Mouse (Mus musculus) liver, embryonic 15.5 days (tissue): ENCODE data around the gene Slc22a26. TPM values are rescaled to one million over a fixed set of nuclear protein-coding genes. Genes with fewer than 3 reads are reported as not detected.
"Not testable (repeated sequence)": the region's sequence is repeated elsewhere in the genome, so short reads cannot be mapped to it uniquely, and the experiment has no call there.

Source experiments
- ATAC-seq: fragments of 200-750 bp; cut with Nextera tagmentation; 2 replicates; pipeline ENCODE4 v1.8.0; 2017; ENCODE audit warnings: moderate number of reproducible peaks, mild to moderate bottlenecking, moderate library complexity; ENCODE audit not compliant: insufficient read depth
- H3K27ac ChIP-seq: fragments of 300-500 bp; sonication (generic); replicated peaks from 2 replicates; pipeline ENCODE4 v1.5.1; 2015; ENCODE audit warnings: mild to moderate bottlenecking, inconsistent platforms
- H3K27me3 ChIP-seq: fragments of 300-500 bp; sonication (generic); 2 replicates; pipeline ENCODE4 v1.6.1; 2015; ENCODE audit warnings: mild to moderate bottlenecking, inconsistent platforms
- H3K36me3 ChIP-seq: fragments of 300-500 bp; sonication (generic); replicated peaks from 2 replicates; pipeline ENCODE4 v1.6.1; 2015; ENCODE audit warnings: moderate library complexity, mild to moderate bottlenecking, inconsistent platforms
- H3K4me1 ChIP-seq: fragments of 300-500 bp; sonication (generic); replicated peaks from 2 replicates; pipeline ENCODE4 v1.6.1; 2015; ENCODE audit warnings: inconsistent platforms
- H3K4me2 ChIP-seq: fragments of 300-500 bp; sonication (generic); 2 replicates; pipeline ENCODE4 v1.6.1; 2015; ENCODE audit warnings: moderate library complexity, mild to moderate bottlenecking, inconsistent platforms
- H3K4me3 ChIP-seq: fragments of 300-500 bp; sonication (generic); replicated peaks from 2 replicates; pipeline ENCODE4 v1.5.1; 2015; ENCODE audit warnings: mild to moderate bottlenecking, inconsistent platforms
- H3K9ac ChIP-seq: fragments of 300-500 bp; sonication (generic); 2 replicates; pipeline ENCODE4 v1.6.1; 2015; ENCODE audit warnings: moderate library complexity, mild to moderate bottlenecking, inconsistent platforms
- H3K9me3 ChIP-seq: fragments of 300-500 bp; sonication (generic); replicated peaks from 2 replicates; pipeline ENCODE4 v1.6.1; 2016; ENCODE audit warnings: inconsistent platforms
- WGBS: fragments of 180-500 bp; shearing (Covaris S2); methylation state at CpG from one replicate; pipeline ENCODE4 v1.1.7; 2015; ENCODE audit warnings: mixed read lengths; ENCODE audit not compliant: insufficient replicate concordance; 5-methylcytosine and 5-hydroxymethylcytosine counted together
- polyA plus RNA-seq: library from polyadenylated mRNA; unstranded; fragments of >200 nt; fragmentation: Nextera tagmentation; extraction: Ambion mirVana; gene quantifications from 2 replicates; pipeline ENCODE4 v1.2.1, GENCODE M21; 2015

The Slc22a26 gene
- polyA plus RNA-seq, result not detected in 2 replicates

DNA sequence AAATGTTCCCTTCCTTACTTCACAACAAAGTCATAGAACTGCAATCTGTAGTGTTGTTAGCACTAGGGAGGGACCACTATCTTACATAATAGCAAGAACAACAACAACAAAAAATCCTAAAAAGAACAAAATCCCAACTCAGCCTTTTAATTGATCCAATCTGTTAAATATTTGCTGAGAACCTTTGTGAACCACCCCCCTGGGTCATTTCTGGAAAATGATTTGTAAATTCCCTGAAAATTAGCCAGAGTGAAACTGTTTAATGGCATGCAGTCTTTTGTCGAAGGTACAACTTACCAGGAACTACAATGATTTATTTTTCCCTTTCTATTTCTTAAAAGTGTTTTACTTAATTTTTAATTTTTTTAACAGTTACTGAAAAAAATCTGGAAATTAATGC, at the start of gene Slc22a26:
TSS of gene Slc22a26 (minus strand) at position 97 of the 400 bp plus-strand sequence.
- H3K9ac ChIP-seq, result no peak within 1 kb of the TSS
- no peaks in the 10 kb centered on the region for H3K36me3 ChIP-seq
- ATAC-seq, result no peak
- no peak within 1 kb of the TSS for H3K4me2 ChIP-seq
- no peaks in the 10 kb centered on the region for H3K27me3 ChIP-seq
- H3K4me1 ChIP-seq, result no peaks in the 10 kb centered on the region
- WGBS, result 69% methylated on average over 1 of the region's 1 CpGs
- no peaks in the 10 kb centered on the region for H3K9me3 ChIP-seq
- no peak within 1 kb of the TSS for H3K4me3 ChIP-seq
- no peak within 1 kb of the TSS for H3K27ac ChIP-seq

DNA sequence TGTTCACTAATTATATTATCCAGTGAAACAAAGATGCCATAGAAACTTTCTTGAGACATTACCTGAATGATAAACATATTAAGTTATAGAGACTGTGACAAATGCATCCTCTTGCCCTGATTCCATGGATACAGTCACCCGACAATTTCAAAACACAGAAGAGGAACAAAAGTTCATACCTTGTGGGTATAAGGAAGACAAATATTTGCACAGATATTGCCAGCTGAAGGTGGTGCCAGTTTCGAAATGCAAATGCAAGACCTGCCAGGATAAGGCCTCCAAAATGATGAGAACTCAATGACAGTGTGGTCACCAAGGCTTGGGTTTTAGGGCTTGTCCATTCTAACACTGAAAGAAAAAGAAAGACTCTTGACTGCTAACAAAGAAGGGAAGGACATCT, 27.4 kb upstream of the Slc22a26 start:
- H3K9ac ChIP-seq, result no peak overlapping the region
- no peaks in the 10 kb centered on the region for H3K4me1 ChIP-seq
- no peak overlapping the region for H3K4me2 ChIP-seq
- no peaks in the 10 kb centered on the region for H3K9me3 ChIP-seq
- WGBS, result 38% methylated on average over 2 of the region's 2 CpGs
- no peak overlapping the region for H3K27ac ChIP-seq
- no peak overlapping the region for H3K4me3 ChIP-seq
- no peaks in the 10 kb centered on the region for H3K27me3 ChIP-seq
- ATAC-seq, result no peak
- no peaks in the 10 kb centered on the region for H3K36me3 ChIP-seq

DNA sequence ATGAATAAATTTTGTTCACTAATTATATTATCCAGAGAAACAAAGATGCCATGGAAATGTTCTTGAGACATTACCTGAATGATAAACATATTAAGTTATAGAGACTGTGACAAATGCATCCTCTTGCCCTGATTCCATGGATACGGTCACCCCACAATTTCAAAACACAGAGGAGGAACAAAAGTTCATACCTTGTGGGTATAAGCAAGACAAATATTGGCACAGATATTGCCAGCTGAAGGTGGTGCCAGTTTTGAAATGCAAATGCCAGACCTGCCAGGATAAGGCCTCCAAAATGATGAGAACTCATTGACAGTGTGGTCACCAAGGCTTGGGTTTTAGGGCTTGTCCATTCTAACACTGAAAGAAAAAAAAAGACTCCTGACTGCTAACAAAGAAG, 11.9 kb downstream of the Slc22a26 start:
- no peaks in the 10 kb centered on the region for H3K36me3 ChIP-seq
- ATAC-seq, result no peak
- H3K9ac ChIP-seq, result no peak overlapping the region
- no peak overlapping the region for H3K4me2 ChIP-seq
- no peaks in the 10 kb centered on the region for H3K27me3 ChIP-seq
- 58% methylated on average over 1 of the region's 1 CpGs for WGBS
- H3K27ac ChIP-seq, result no peak overlapping the region
- no peaks in the 10 kb centered on the region for H3K4me1 ChIP-seq
- no peaks in the 10 kb centered on the region for H3K9me3 ChIP-seq
- no peak overlapping the region for H3K4me3 ChIP-seq

DNA sequence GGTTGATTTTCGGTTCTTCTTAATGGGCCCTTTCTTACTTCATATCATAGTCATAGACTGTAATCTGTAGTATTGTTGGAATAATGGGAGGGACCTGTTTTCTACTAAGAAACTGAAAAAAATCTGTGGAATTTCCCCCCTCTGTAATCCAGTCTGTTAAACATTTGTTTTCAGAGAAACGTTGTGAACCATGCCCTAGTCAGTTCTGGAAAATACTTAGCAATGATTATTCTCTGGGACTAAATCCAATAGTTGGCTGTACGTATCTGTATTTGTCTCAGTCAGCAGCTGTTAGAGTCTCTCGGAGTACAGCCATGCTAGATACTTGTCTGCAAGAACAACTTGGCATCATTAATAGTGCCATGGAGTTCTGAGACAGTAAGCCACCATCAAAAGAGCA, 27.2 kb downstream of the Slc22a26 start:
- no peaks in the 10 kb centered on the region for H3K9me3 ChIP-seq
- no peak overlapping the region for H3K4me3 ChIP-seq
- H3K4me2 ChIP-seq, result no peak overlapping the region
- no peak for ATAC-seq
- WGBS, result 56% methylated on average over 4 of the region's 4 CpGs
- H3K4me1 ChIP-seq, result no peaks in the 10 kb centered on the region
- no peak overlapping the region for H3K27ac ChIP-seq
- H3K9ac ChIP-seq, result no peak overlapping the region
- no peaks in the 10 kb centered on the region for H3K27me3 ChIP-seq
- H3K36me3 ChIP-seq, result no peaks in the 10 kb centered on the region

DNA sequence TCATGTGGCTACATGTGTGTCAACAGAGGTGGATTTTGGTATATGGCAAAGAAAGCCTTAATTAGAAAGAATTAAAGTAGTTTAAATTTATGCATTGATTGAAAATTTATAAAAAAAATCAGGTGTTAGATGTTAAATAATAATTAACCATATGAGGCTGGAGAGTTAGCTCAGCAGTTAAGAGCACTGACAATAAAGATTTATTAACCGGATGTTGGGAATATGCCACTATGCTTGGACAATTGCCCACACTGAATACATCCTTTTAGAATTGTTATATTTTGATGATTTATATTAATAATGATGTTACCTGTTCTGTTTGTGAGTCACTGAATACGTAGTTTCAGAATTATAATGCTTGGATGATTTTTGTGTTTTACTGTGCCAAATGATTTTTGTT, 36.3 kb downstream of the Slc22a26 start:
- WGBS, result 61% methylated on average over 2 of the region's 2 CpGs
- no peak for ATAC-seq
- no peak overlapping the region for H3K4me2 ChIP-seq
- no peaks in the 10 kb centered on the region for H3K9me3 ChIP-seq
- no peaks in the 10 kb centered on the region for H3K4me1 ChIP-seq
- H3K9ac ChIP-seq, result no peak overlapping the region
- no peaks in the 10 kb centered on the region for H3K36me3 ChIP-seq
- H3K27ac ChIP-seq, result no peak overlapping the region
- no peaks in the 10 kb centered on the region for H3K27me3 ChIP-seq
- no peak overlapping the region for H3K4me3 ChIP-seq

DNA sequence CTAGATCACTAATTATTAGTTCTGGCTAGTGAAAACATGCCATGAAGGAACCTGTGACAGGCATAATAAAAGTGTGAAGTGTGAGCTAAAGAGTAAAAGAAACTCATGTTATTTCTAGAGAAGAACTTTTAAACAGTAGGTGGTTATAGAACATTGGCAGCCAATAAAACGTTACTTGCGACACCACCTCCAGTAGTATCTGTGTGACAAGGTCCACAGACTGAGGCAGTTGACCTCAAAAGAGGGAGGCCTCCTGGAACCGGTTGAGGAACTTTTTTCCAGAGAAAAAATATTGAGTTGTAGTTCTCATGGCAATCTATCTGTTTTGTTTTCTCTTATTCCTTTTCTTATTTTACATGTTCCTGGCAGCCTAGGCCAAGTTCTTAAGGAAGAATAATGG, 36.9 kb downstream of the Slc22a26 start:
- Histone ChIP-seq H3K4me3 (no peak overlapping the region), H3K9ac (no peak overlapping the region), H3K9me3 (no peaks in the 10 kb centered on the region), H3K4me1 (no peaks in the 10 kb centered on the region), H3K4me2 (no peak overlapping the region), H3K27ac (no peak overlapping the region), H3K27me3 (no peaks in the 10 kb centered on the region), H3K36me3 (no peaks in the 10 kb centered on the region)
- 65% methylated on average over 3 of the region's 3 CpGs for WGBS
- ATAC-seq, result no peak

DNA sequence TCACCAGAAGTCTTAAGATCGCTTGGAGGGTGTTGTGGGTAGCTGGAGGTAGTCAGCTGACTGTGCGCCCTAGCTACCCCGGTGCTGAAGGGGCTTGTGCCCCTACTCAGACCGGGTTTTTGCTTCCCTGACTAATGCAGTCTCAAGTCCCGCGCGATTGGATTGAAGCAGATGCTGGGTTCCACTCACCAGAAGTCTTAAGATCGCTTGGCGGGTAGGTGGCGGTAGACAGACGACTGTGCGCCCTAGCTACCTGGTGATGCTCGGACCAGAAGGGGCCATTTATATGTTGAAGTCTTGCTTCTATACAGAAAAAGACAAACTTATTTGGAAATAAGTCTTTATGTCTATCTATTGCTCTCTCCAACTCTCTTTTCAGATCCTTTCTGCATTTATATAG, 49.1 kb downstream of the Slc22a26 start:
- H3K9ac ChIP-seq, H3K4me2 ChIP-seq, H3K36me3 ChIP-seq, ATAC-seq, H3K4me1 ChIP-seq, H3K9me3 ChIP-seq, H3K27me3 ChIP-seq, H3K27ac ChIP-seq, H3K4me3 ChIP-seq: not testable (repeated sequence)
- 54% methylated on average over 13 of the region's 13 CpGs for WGBS

Other genes starting within 250 kb of the Slc22a26 start
- 22.6 and 26.4 TPM in 2 replicates for gene Pla2g16, start 245.2 kb downstream of the Slc22a26 start, polyA plus RNA-seq
- gene Lgals12, start 195.5 kb downstream of the Slc22a26 start, polyA plus RNA-seq, result not detected in 2 replicates
- not detected in 2 replicates for gene Hrasls5, start 190.1 kb downstream of the Slc22a26 start, polyA plus RNA-seq
- not detected in 2 replicates for gene Slc22a19, start 91.4 kb downstream of the Slc22a26 start, polyA plus RNA-seq
- gene Slc22a27, start 163.4 kb upstream of the Slc22a26 start, polyA plus RNA-seq, result 0.16 and 0.26 TPM in 2 replicates